Mouse (Mus musculus) naive thymus-derived CD4-positive, alpha-beta T cell, adult 2 months (primary cell): Measurements from ENCODE around the gene Txndc5.
A peak's percentile ranks its signal among the peaks of the same experiment; 100 is the strongest.

Experiments
- DNase-seq: peaks from one replicate; pipeline ENCODE4 v3.0.0-alpha.2; 2011; ENCODE audit warnings: low read depth

Gene Txndc5

DNA sequence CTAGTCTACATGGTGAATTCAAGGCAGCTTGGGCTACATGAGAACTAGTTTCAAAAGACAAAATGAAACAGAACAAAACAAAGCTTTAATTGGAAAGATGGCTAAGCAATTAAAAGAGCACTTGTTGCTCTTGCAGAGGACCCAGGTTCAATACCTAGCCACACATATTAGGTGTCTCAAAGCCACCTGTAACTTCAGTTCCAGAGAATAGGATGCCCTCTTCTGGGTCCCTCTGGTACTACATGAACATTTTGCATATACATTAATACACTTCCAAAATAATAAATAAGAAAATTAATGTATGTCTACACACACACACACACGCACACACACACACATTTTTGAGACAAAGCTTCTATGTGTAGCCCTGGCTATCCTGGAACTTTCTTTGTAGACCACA is 65.2 kb downstream of the Txndc5 start:
- DNase-seq: peak; percentile 13

DNA sequence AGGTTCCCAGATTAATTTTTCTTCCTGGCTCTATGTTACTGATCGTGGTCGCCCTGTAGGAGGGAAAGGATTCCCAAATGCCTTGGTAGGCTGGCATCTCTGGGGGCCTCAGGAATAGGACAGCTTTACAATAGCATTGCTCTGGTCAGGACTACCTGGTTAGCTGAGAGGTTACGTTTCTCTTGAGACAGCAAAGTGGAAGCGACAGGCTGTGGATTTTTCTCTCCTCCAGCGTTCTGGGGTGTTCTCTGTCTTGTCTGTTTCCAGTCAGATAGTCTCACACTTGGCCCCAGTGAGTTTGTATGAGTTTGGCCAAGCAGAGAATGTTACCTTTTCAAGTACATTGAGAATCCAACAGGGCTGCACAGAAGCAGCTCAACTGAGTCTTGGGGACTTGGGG is 77.2 kb downstream of the Txndc5 start:
- DNase-seq: no peak
